Mouse (Mus musculus) midbrain, embryonic 14.5 days (tissue): ENCODE data around the gene Atp1a2. TPM values are rescaled to one million over a fixed set of nuclear protein-coding genes. Genes with fewer than 3 reads are reported as not detected.

Source experiments
- ATAC-seq: fragments of 200-750 bp; cut with Nextera tagmentation; 2 replicates; pipeline ENCODE4 v1.8.0; 2017; ENCODE audit warnings: moderate number of reproducible peaks, moderate library complexity; ENCODE audit not compliant: low FRiP score, low TSS enrichment
- DNase-seq: peaks from one replicate; pipeline ENCODE4 v3.0.0-alpha.2; 2015
- H3K27ac ChIP-seq: fragments of 300-500 bp; sonication (generic); replicated peaks from 2 replicates; pipeline ENCODE4 v1.5.1; 2014; ENCODE audit warnings: mild to moderate bottlenecking, low read depth, low read length, moderate library complexity
- H3K27me3 ChIP-seq: fragments of 300-500 bp; sonication (generic); 2 replicates; pipeline ENCODE4 v1.6.1; 2014; ENCODE audit warnings: low read length, control low read depth, mixed read lengths; ENCODE audit not compliant: control insufficient read depth, insufficient read depth
- H3K36me3 ChIP-seq: fragments of 300-500 bp; sonication (generic); 2 replicates; pipeline ENCODE4 v1.6.1; 2014; ENCODE audit warnings: low read length, control low read depth; ENCODE audit not compliant: control insufficient read depth, insufficient read depth
- H3K4me1 ChIP-seq: fragments of 300-500 bp; sonication (generic); 2 replicates; pipeline ENCODE4 v1.6.1; 2014; ENCODE audit warnings: mild to moderate bottlenecking, antibody characterized with exemption, low read length, control low read depth; ENCODE audit not compliant: control insufficient read depth, insufficient read depth
- H3K4me2 ChIP-seq: fragments of 300-500 bp; sonication (generic); 2 replicates; pipeline ENCODE4 v1.6.1; 2014; ENCODE audit warnings: mild to moderate bottlenecking, low read length, moderate library complexity
- H3K4me3 ChIP-seq: fragments of 300-500 bp; sonication (generic); replicated peaks from 2 replicates; pipeline ENCODE4 v1.5.1; 2014; ENCODE audit warnings: low read depth, low read length
- H3K9ac ChIP-seq: fragments of 300-500 bp; sonication (generic); replicated peaks from 2 replicates; pipeline ENCODE4 v1.6.1; 2014; ENCODE audit warnings: mild to moderate bottlenecking, low read length, moderate library complexity
- H3K9me3 ChIP-seq: fragments of 300-500 bp; sonication (generic); 2 replicates; pipeline ENCODE4 v1.6.1; 2016; ENCODE audit warnings: low read length, control low read depth, mixed read lengths; ENCODE audit not compliant: control insufficient read depth
- WGBS: fragments of 180-500 bp; shearing (Covaris S2); extraction: QIAGEN DNeasy Blood & Tissue Kit; methylation state at CpG from one replicate; pipeline ENCODE4 v1.1.7; 2014; 5-methylcytosine and 5-hydroxymethylcytosine counted together
- polyA plus RNA-seq: library from polyadenylated mRNA; unstranded; fragments of >200 nt; fragmentation: Nextera tagmentation; extraction: Ambion mirVana; gene quantifications from 2 replicates; pipeline ENCODE4 v1.2.1, GENCODE M21; 2014

Atp1a2 gene
- polyA plus RNA-seq, 1 experiment from 2014 or later, result 18.2 TPM

- WGBS, result 90% methylated on average over 2 of the region's 2 CpGs
These were observed 69.7 kb downstream of the Atp1a2 start for GRCm38 (mm10) chr1:172228209-172228608.

More at GRCm38 (mm10) chr1:172228209-172228608, 69.7 kb downstream of the Atp1a2 start:
- Histone ChIP-seq H3K4me3 (no peak overlapping the region), H3K9me3 (no peaks in the 10 kb centered on the region), H3K4me2 (no peak overlapping the region), H3K4me1 (no peaks in the 10 kb centered on the region), H3K27ac (no peak overlapping the region), H3K27me3 (no peaks in the 10 kb centered on the region), H3K36me3 (no peaks in the 10 kb centered on the region), H3K9ac (no peak overlapping the region)
- DNase-seq (no peak), ATAC-seq (no peak)

Other genes starting within 250 kb of the Atp1a2 start
- gene Nhlh1, start 240.5 kb downstream of the Atp1a2 start, polyA plus RNA-seq, result 3.6 and 5.5 TPM in 2 replicates
- gene Copa, start 215.5 kb downstream of the Atp1a2 start, polyA plus RNA-seq, result 96.5 and 188 TPM in 2 replicates
- gene Ncstn, start 215.3 kb downstream of the Atp1a2 start, polyA plus RNA-seq, result 97.7 and 117 TPM in 2 replicates
- 122 and 156 TPM in 2 replicates for gene Pex19, start 171.3 kb downstream of the Atp1a2 start, polyA plus RNA-seq
- gene Dcaf8, start 150.0 kb downstream of the Atp1a2 start, polyA plus RNA-seq, result 63.5 and 79.8 TPM in 2 replicates
- gene Pea15a, start 91.3 kb downstream of the Atp1a2 start, polyA plus RNA-seq, result 314 and 385 TPM in 2 replicates
- 1.6 and 2.3 TPM in 2 replicates for gene Casq1, start 78.2 kb downstream of the Atp1a2 start, polyA plus RNA-seq
- not detected in 2 replicates for gene Atp1a4, start 39.6 kb downstream of the Atp1a2 start, polyA plus RNA-seq
- 55.6 and 61.0 TPM in 2 replicates for gene Igsf8, start 36.4 kb downstream of the Atp1a2 start, polyA plus RNA-seq
- 3.0 and 3.9 TPM in 2 replicates for gene Kcnj9, start 31.3 kb upstream of the Atp1a2 start, polyA plus RNA-seq
- gene Kcnj10, start 43.1 kb upstream of the Atp1a2 start, polyA plus RNA-seq, result 1.5 TPM in 2 replicates
- 5.2 and 6.4 TPM in 2 replicates for gene Pigm, start 78.5 kb upstream of the Atp1a2 start, polyA plus RNA-seq
- gene Slamf9, start 177.3 kb upstream of the Atp1a2 start, polyA plus RNA-seq, result 0.32 TPM in 1 of 2 replicates, not detected in the other
- 49.6 and 52.6 TPM in 2 replicates for gene Igsf9, start 183.7 kb upstream of the Atp1a2 start, polyA plus RNA-seq
- gene Tagln2, start 202.0 kb upstream of the Atp1a2 start, polyA plus RNA-seq, result 25.7 and 43.5 TPM in 2 replicates
- gene Cfap45, start 222.7 kb upstream of the Atp1a2 start, polyA plus RNA-seq, result 1.9 and 2.2 TPM in 2 replicates